Mouse (Mus musculus) layer of hippocampus, adult 9-10 months (tissue): ENCODE results near the gene Lbhd2.

Experiments
- DNase-seq: peaks from one replicate; pipeline ENCODE4 v3.0.0; 2022; ENCODE audit warnings: low spot score

The Lbhd2 gene

DNA sequence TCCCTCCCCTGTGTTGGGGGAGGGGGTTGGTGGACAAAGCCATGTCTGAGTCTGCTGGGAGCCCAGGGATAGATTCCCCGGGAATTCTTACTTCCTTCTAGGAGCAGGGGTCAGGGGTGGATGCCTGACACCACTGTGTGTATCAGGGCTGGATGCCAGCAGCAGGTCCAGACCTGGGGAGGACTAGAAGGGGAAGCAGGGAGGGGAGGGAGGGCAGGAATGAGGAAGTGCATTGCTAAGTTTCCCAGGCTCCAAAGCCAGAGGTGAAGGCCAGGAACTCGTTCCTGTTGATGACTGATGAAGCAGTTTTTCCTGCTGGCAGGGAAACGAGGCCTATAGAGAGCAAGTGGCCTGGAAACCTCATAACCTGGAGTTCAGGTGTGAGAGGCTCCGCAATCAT, 25.5 kb downstream of the Lbhd2 start:
- DNase-seq: no peak

DNA sequence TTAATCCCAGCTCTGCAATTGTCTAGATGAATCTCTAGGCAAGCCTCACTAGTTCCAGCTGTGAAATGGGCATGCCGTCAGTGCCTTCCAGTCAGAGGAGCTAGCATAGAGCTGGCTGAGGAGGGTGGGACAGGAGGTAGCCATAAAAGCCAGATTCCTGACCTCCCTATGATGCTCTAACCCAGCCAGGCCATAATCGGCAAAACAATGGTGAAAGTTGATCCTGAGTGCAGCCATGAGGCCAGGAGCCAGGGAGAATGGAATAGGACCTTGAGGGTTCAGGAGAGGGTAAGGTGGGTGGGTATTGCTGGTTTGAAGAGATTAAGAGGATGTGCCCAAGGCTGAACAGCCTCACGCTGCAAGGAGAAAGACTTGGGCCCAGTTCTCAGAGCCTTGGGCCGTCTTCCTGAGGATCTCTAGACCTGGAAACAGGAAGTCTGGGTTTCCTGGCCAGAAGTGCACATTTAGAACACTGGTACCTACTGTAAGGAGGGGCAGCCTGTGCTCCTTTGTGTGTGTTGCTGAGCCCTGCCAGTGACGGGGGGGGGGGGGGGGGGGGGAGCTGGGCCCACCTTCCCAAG, 26.2 kb downstream of the Lbhd2 start:
- no peak for DNase-seq

DNA sequence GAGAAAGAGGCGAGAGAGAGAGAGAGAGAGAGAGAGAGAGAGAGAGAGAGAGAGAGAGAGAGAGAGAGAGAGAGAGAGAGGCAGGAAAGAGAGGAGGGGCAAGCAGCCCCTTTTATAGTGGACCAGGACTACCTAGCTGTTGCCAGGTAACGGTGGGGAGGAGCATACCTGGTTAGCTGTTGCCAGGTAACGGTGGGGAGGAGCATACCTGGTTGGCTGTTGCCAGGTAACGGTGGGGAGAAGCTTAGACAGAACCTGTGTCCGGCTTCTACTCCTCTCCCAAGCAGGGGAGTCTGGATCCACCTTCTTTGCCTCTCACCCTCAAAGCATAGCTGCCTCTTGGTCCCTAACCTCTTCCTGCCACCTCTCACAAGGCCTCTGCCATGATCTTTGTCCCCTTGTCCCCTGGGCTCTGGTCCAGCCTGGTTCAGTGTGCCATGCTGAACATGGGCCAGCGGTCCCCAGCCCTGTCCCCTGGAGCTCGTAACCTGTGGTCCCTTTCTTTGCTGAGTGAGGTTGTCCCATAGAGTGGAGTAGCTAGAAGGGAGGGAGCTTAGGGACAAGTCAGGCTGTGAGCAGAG, 27.6 kb downstream of the Lbhd2 start:
- no peak for DNase-seq

DNA sequence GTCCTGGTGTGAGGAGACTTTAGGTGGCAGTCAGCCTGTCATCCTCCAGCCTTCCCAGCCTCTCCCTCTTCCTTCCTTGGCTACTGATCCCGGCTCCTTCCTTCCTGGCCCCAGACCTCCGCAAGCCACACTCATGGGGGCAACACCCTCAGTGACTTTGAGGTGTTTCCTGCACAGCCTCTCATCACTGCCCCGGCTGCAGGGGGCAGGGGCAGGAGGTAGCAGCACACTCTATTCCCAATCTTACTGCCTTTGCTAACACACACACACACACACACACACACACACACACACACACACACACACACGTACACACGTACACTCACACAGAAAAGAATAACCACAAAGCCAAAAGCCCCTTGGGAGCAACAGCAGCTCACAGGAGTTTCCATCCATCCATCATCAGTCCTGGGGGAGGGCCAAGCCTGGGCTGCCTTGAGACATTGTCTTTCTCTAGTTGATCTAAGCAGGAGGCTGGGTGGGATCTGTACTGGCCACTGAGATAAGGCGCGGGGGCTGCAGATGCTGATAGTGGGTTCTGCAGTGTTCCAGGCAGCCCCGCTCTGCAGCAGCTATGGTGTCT, 28.2 kb downstream of the Lbhd2 start:
- no peak for DNase-seq

DNA sequence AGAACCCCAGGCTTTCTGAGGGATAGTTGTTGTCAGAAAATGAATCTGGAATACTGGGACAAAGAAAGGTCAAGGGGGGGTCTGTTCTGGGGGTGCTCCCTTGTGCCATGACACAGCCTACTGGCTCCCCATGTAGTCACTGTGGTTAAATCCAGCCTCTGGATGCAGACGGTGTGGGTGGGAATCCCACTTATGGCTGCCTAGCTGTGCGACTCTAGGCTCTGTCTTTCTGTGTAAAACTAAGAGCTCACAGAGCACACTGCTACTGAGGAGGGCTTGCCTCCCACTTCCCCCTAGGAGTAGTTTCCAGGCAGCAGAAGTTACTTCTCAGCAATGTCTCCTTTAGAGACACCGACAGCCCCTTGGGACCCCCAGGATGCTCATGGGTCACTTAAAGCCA, 29.6 kb downstream of the Lbhd2 start:
- no peak for DNase-seq

DNA sequence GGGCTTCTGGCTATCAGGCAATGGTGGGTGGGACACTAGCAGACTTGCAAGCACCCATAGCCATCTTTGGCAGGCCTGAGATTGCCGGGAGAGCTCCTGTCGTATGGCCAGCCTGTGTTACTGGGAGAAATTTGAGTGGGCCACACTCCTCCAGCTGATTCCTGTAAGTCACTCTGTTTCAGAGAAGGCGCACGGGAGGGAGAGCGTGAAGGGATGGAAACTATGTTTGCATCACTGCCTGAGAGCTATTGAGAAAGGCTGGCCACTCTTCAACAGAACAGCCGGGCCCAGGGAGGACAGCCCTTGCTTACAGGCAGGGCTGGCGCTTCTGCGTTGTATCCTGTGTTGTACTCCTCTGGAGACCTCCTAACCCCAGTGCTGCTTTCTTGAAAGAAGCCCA, 30.0 kb downstream of the Lbhd2 start:
- DNase-seq: no peak

DNA sequence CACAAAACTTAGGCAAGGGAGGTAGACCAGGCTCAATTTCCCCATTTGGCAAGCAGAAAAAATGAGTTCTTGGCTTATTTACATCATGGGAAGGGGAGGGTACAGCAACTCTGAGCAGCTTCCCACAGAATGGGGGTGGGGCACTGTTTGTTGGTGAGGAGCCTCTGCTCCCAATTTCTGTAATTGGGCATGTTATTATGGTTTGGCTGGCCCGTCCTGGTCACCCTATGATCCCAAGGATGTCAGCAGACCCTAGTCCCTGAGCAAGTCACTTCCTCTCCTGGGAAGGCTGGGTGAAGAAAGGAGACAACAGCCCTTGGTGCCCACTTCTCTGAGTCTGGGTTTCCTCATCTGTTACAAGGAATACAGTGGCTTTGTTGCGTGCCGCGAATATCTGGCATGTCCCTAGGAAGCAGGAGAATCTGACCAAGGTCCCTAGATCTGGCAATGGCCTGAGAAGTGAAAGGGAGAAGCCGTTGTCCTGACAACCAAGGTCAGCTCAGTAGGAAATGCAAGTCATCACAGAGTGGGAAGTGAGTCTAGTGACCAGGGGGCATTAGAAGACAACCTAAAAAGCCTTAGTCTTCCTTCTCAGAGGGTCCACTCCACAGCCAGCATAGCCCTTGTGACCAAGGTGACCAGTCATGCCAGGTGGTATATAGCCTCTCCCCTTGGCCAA, 30.8 kb downstream of the Lbhd2 start:
- DNase-seq: no peak

DNA sequence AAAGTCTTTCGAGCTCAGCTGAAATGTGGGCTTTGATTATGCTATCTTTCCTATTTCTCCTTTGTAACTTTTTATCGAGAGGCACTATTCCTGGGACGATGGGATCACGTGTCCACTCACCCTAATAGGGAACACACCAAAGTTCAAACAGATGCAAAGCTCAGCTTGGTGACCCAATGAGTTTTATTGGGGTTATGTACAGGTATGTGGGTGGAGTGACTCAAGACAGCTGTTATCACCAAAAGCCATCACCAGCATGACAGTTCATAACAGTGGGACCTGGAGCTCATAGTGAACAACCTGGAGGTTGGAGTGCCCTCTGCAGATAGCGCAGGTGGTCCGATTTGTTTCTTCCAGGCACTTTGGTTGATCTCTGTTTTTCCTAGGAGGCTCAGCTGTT, 32.2 kb downstream of the Lbhd2 start:
- no peak for DNase-seq

DNA sequence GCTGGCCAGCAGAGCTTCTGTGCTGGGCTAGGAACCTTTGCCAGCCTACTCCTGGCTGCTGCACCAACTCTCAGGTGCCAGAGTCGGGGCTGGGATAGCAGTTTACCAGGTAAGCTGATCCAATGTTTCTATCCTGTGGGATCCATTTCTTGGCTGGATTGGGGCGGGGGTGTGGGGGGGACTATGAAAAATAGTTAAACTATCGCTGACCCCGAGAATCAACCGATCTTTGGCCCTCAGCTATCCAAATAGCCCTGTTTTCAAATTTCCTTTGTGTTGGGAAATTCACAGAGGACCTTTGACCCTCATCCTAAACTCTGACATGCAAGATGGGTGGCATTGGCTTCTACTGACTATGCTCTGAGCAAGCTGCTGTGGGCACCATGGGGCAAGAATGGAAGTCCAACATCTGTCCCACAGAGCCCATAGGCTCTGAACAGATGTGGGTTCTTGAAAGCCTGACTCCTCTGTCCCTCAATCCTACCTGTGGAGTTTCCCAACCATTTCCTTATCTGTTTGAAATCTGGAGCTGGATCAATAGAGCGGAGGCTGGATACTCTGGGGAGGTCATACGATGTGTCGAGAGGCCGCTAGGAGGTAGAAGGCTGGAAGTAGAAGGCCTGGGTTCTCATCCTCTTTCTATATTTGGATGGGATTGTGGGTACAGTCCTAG, 34.2 kb downstream of the Lbhd2 start:
- DNase-seq: no peak

DNA sequence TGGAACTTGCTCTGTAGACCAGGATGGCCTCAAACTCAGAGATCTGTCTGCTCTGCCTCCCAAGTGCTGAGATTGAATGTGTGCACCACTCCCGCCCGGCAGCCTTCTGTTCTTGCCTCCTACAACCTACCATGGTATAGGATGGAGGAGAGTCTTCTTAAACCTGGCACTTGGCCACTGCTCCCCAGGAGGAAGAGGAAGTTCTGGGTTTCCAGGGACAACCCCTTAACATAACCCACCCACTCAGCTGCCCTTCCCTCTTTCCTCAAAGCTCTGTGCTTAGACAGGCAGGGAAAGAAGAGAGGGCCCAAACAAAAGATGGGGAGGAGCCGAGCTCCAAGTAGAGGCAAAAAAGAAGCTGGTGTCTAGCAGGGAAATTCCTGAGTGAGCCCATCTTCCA, 34.9 kb downstream of the Lbhd2 start:
- no peak for DNase-seq

DNA sequence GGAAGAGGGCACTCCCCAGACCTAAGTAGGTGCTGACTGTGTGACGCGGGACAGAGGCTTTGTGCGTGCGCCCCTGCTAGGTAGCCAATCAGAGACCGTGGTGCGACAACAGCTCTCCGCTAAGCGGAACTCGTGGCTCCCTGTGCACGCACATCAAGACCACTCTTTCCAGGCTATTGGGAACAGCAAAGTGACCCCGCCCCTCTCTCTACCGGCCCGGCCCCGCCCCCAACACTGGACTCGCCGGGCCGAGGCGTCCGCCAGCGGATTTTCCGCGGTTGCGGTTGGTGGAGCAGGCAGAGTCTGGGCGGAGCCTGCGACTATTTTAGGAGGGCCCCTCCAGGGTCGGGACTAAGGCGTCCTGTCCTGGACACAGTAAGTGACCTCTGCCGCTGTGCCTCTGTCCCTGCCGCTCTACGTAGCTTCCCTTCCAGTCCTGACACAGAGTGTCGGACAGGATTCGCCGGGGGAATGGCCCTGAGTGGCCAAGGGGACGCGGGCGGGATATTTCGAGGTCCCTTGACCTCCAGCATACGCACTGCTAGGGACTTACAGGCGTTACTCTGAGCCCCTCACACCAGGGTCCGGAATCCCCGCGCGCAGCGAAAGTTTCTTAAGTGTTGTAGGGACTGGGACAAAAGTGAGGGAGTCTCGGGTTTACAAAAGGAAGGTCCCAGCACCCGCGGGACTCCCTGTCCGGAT, 35.9 kb downstream of the Lbhd2 start, which contains the start of gene Tnfaip2:
TSS of gene Tnfaip2 (plus strand) at position 161 of the 702 bp plus-strand sequence.
- DNase-seq: no peak

DNA sequence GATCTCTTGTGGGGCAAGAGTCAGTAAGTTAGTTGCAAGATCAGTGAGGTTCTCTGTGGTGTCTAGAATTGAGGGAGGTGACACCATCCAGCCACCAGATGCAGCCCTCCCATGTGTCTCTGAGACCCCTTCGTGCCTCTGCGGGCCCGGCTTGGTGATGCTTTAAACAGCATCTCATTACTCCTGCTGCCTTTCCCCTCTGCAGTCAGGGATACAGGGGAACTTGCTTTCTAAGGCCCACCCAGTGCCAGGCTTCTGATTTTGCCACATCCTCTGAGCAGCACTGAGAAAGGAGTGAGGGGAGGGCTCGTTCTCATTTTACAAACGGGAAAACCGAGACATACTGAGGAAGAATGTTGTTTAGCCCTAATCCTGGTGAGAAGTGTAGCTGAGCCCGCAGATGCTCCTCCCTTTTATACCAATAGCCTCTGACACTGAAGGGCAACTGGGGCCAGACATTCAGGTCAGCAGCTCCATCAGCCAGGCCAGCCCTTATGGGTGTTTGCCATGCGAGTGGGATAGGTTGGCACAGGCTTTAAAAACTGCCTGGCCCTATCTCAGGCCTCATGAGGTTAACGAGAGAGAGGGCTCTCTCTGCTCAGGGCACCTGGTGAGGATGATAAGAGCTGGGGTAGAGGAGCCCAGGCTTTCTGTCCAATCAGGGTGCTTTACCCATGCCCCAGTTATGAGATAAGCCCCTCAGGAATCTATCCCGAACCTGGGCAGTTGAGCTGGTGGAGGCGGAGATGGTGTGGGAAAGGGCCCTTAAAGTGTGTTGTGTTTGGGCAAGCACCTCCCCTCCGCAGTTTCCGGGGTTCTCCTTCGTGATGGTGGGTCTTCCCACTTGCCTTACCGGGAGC, 36.6 kb downstream of the Lbhd2 start:
- no peak for DNase-seq

DNA sequence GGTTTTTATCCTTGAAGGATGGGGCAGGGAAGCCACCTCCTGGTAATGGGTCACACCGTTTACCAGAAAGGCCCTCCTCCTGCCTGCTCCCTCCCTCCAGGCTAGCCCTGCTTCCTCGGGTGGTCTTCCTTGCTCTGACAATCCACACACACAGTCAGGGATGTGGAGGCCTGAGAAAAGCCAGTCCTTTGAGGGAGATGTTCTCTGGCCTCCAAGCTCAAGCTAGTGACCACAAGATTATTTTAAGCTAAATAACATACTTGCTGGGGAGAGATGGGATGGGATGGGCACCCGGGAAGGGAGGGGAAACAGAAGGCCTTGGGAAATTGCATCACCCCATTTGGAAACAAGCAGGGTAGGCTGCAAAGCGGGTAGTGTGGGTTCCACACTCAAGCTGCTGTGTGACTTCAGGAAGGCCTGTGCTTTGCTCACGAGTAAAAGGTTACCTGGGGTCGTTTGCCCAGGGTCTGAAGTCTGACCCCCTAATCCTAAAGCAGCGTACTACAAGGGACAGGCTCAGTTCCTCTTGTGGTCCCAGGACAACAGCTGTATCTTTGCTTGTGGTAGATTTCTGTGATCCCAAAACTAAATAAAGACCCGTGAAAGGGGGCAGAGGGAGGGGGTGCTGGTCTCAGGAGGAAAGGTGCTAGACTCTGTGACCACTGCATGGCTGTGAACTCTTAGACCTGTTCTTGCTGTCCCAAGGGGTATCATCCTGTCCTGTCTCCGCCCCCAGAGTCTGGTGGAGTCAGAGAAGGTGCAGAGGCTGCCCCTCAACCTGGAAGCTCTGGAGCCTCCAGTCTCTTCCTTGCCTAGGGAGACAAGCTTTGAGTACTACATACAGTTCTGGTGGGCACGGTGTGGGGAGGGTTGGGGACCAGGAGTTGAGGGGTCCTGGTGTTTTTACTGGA, 37.6 kb downstream of the Lbhd2 start:
- DNase-seq: no peak

DNA sequence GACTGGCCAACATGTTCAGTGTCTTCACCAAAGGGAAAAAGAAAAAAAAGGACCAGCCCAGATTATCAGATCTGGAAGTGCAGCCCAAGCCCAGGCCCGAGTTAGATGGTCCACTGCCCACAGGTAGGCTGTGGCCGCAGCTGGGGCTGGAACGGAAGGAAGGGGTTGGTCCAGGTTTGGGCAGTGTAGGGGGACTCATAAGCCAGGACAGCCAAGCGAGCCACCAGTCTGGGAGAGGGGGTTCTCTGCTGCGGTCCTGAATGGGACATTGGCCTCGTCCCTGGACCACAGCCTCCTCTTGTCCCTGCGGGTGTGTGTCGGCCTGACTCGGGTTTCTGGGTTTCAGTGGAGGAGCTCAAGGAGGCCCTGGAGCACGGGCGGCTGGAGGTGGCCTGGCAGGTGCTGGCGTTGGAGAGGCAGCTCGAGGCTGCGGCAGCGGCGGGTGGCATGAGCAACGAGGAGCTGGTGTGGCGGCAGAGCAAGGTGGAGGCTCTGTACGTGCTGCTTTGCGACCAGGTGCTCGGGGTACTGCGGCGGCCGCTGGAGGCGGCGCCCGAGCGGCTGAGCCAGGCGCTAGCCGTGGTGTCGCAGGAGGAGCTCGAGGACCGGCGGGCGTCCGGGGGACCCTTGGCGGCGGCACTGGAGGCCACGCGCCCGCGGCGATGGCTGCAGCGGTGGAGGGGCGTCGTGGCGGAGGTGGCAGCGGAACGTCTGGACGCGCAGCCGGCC, 38.7 kb downstream of the Lbhd2 start:
- DNase-seq: no peak

DNA sequence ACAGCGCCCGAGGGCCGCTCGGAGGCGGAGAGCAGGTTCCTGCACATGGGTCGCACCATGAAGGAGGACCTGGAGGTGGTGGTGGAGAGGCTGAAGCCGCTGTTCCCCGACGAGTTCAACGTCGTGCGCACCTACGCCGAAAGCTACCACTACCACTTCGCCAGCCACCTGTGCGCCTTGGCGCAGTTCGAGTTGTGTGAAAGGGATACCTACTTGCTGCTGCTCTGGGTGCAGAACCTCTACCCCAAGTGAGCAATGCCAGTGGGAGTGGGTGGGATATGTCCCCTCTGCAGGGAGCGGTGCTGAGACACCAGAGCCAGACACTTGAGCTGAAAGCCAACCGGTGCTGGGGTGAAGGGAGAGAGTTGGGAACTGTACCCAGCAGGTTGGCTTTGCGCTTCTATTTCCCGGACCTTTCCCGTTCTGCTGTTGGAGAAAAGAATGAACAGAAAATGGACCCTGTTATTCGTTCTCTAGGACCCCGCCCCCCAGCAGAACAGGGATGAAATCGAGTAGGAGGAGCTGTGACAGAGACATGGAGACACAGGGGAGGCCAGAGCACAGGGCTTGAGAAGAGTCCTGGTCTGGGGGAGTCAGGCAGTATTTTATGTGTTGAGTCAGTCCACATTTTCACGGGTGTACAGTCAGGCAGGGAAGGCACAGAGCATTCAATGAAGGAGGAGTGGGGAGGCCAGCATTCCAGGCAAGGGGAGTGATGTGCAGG, 39.4 kb downstream of the Lbhd2 start:
- no peak for DNase-seq

DNA sequence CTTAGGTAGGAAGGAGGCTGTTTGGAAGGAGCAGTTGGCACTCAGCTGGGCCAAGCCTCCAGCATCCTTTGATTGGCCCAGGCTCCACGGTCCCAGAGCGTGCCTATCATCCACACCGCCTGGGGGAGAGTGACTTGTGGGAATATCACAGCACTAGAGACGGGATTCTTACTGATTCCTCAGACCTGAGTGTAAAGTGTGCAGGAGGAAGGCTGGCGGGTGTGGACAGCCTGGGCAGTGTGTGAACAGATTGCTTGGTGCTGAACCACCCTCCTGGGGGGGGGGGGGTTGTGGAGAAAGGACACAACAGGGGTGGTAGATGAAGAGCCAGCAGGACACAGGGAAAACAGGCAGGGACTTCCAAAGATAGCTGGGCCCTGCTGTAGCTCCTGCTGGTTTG, 40.1 kb downstream of the Lbhd2 start:
- DNase-seq: no peak

DNA sequence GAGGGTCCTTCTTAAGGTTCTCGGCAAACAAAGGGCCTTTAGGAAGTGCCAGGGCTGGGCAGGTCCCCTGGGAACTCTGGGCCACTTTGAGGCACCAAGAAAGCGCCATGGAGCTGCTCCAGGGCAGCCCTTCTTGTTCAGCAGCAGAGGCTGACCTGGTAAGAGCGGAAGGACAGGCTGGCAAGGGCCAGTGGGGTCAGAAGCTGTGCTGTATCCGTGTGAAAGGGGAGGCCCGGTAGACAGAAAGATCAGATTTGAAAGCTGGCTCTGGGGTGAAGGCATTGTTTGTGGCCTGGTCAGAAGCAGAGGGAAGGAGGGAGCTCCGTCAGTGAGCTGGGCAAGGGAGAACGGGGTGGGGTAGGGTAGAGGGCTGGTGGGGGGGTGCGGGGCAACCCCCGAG, 40.7 kb downstream of the Lbhd2 start:
- no peak for DNase-seq

DNA sequence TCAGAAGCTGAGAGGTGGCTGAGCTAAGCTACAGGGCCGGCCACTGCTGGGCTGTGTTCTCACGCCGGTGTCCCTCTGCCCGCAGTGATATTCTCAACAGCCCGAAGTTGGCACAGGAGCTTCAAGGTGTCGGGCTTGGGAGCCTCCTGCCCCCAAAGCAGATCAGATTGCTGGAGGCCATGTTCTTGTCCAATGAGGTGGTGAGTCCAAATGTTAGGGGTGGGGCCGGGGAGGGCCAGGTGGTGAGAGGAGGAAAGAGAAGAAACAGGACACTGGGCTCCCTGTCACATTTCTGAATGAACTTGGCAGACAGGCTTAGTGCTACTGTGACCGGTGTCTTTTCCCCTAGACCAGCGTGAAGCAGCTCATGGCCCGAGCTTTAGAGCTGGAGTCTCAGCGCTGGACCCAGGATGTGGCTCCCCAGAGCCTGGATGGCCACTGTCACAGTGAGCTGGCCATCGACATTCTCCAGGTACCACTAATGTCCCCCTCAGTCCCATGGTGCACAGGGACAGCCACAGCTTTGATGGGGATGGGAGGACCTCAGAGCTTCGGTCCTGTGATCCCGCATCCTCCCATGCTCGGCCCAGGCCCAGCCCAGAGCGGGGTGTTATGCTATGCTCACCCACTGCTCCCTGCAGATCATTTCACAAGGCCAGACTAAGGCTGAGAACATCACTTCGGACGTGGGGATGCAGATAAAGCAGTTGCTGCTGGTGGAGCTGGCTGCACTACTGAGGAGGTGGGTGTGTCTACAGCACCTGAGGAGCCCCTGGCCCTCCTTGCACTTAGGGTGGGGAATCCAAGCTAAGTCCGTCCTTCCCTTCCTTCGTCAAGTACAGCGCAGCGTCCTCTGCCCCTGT, 41.5 kb downstream of the Lbhd2 start:
- no peak for DNase-seq
